Mouse (Mus musculus) CD4-positive, CD25-positive, alpha-beta regulatory T cell, adult 4 months (primary cell): Measurements from ENCODE around the gene Tldc1. TPM values are rescaled to one million over a fixed set of nuclear protein-coding genes. Genes with fewer than 3 reads are reported as not detected.

Experiments used
- ATAC-seq: one replicate; pipeline ENCODE4 v1.8.0; 2017
- polyA plus RNA-seq, 2 experiments: library from polyadenylated mRNA; unstranded; fragments of 100-300 nt; shearing (Covaris generic); gene quantifications; one replicate each; pipeline ENCODE4 v1.2.1; 2017

Tldc1 gene
- polyA plus RNA-seq, 2 experiments from 2014 or later: 6.5 to 14.3 TPM

GRCm38 (mm10) chr8:119798965-119799264 is 20.7 kb upstream of the Tldc1 start:
- no peak for ATAC-seq

DNA sequence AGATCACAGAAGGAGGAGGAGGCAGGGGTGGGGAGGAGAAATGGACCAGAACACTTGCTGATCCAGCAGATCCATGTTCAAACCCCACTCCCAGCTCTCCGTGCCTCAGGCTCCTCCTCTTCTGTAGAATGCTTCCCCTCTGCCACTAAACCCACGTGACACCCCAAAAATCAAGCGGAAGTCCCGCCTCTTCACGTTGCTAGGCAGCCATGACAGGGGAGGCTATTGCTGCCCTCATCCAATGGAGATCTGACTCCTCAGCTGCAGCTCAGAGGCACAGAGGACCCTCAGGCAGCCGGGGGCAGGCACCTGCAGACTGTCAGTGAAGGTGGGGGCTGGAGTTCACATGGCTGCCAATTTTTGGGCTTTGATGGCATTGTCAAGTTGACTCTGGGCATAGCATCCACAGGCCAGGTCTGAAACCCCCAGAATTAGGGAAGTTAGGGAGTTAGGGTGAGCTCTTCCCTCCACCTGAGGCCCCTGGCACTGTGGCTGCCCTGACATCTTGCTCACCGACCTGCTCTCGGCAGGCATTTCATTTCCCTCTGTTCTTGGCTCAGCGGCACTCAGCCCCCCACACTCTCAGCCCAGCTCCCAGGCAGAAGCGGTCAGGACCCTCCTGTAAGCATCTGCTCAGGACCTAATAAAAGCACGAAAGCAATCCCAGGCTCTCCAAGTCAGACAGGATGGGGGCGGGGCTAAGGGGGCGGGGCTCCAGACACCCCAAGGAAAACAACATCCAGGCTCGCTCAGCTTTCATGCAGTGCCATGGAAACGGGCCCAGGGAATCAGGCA is 20.2 kb upstream of the Tldc1 start:
- peak; percentile 81 for ATAC-seq

DNA sequence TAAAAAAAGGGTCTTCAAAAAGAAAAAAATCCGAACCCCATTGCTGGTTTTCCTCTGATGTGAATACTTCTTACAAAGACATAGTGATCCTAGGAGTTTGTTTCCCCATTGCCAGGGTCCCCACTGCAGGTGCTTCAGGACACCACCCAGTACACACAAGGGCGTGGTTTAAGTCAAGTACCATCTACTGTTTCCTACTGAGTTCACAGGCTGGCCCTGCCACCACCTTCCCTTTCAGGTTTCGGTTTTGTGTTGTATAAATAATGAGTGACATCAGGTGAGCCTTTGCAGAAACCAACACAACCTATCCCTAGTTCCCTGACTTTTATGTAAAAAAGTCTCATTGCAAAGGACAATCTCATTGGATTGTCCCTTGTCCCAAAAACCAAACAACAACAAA is 17.4 kb upstream of the Tldc1 start:
- peak; percentile 33 for ATAC-seq

DNA sequence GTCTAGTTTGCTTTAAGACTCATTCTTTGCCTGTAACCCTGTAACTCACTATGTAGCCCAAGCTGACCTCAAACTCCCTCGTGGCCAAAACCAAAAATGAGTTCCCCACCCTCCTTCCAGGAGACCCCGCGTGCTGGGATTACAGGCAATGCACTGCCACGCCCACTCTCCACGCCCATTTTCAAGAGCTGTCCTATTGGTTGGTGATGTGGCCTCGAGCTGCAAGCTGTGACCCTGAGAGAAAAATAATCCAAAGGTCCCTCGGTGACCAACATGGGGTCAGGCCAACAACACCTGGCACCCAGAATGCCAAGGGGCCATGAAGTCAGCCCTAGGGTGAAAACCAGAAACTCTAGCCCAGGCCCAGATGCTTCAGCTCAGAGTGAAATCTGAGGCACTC is 16.5 kb upstream of the Tldc1 start:
- ATAC-seq: no peak

- no peak for ATAC-seq
Observed at GRCm38 (mm10) chr8:119791804-119792704, 13.8 kb upstream of the Tldc1 start.

GRCm38 (mm10) chr8:119789581-119789980 is 11.4 kb upstream of the Tldc1 start:
- ATAC-seq: peak; percentile 31

DNA sequence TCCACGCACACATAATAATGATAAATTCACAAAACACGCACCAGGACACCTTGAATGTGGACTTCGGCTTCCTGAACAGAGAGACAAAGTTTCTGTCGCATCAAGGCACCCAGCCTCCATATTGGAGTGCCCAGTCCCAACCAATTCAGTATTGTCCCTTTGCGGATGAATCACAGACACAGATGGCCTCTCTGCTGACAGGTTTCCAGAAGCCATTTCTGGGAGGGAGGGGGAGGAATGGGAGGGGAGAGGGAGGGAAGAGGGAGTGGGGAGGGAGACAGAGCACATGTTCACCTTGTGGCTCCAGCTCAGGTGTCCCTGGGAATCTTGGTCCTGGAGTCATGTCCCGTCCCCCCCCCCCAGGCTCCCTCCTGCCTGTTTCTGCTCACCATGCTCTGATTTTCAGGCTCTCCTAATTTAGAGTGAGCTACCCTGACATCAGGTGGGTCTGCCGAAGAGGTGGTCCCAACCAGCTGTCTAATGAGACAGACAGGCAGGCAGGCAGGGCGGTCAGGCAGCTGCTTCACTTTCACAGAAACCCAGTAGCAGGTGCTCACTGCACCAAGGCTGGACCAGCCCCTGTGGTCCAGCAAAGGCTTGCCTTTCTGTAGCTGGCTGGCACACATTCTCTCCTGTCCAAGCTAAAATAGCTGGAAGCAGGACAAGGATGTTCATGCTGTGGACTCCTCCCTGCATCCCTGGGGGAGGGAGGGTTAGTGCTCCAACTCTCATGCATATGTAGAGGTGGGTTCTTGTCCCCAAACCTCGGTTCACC is 10.6 kb upstream of the Tldc1 start:
- no peak for ATAC-seq

DNA sequence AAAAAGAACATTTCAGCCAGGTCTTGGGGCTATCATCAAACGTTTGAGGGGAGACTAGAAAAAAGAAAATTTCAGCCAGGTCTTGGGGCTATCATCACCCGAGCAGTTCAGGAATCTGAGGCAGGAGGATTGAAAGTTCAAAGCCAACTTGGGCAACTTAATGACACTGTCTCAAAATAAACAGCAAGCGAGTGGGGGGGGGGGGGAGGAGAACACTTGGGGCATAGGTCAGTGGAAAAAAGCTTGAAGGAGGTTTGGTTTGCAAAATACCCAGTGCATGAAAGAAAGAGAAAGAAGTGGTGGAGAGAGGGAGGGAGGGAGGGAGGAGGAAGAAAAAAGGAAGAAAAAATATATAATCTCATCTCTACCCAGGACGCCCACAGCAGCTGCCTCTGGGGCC is 9.1 kb upstream of the Tldc1 start:
- ATAC-seq: no peak

DNA sequence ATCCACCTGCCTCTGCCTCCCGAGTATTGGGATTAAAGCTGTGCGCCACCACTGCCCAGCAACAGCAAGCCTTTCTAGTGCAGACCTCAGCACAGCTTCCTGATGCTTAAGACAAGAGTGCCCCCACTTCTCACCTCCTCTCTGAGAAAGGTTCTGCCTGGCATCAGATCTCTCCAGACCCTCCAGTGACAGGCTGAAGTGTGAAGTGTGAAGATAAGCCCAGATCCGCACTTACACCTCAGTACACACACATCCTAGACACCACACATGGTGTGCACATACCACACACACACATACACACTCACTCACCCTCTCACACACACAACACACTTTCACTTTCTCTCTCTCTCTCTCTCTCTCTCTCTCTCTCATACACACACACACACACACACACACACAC is 8.7 kb upstream of the Tldc1 start:
- peak; percentile 41 for ATAC-seq

GRCm38 (mm10) chr8:119785764-119786405 is 7.7 kb upstream of the Tldc1 start:
- no peak for ATAC-seq

- no peak for ATAC-seq
Observed at GRCm38 (mm10) chr8:119784676-119785075, 6.5 kb upstream of the Tldc1 start.

DNA sequence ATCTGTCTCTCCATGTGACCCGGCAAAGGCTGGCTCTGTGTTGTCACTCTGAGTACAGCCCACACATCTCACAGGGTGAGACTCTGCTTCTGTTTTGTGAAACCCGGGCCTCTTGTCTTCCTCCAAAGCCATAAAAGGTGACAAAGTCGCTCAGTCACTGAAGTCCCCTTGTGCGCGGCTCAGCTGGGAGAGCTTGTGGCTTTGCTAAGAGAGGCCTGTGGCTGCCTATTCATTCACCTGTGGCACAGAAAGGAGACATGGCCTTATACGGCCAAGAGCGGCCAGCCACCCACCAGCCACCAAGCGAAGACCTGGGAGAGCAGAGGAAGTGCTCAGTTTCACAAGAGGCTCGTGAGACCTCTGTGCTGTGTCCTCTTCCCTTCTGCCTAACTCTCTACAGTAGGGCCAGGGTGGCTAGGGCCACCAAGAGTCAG is 5.9 kb upstream of the Tldc1 start:
- peak; percentile 56 for ATAC-seq

GRCm38 (mm10) chr8:119783579-119783978 is 5.4 kb upstream of the Tldc1 start:
- ATAC-seq: peak; percentile 12

GRCm38 (mm10) chr8:119782715-119783114 is 4.5 kb upstream of the Tldc1 start:
- peak; percentile 19 for ATAC-seq

DNA sequence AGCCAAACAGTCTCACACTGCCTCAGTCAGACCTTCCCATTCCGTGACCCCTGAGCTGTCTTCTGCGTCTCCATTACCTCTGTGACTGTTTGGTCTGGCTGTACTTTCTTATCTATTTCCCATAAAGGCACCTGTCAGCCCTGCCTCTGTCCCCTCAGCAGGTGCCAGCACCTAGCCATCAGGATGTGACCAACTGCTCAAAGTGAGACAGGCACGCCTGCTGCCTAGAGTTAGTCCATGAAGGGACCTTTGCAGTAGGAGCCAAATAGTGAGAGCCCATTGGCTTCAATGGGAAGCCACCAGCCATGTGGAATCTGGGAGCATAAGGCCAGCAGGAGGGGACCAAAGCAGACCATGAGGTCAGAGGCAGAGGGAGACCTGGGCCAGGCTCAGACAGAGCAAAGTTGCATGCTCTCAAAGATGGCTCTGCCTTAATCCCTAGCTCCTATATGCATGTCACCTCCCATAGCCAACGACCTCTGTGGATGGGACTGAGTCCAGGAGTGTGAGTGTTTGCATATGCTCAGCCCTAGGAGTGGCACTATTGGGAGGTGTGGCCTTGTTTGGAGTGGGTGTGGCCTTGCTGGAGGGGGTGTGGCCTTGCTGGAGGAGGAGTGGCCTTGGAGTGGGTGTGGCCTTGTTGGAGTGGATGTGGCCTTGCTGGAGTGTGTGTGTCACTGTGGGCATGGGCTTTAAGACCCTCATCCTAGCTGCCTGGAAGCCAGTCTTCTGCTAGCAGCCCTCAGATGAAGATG is 3.0 kb upstream of the Tldc1 start:
- no peak for ATAC-seq

- no peak for ATAC-seq
Observed at GRCm38 (mm10) chr8:119780402-119781049, 2.3 kb upstream of the Tldc1 start.

DNA sequence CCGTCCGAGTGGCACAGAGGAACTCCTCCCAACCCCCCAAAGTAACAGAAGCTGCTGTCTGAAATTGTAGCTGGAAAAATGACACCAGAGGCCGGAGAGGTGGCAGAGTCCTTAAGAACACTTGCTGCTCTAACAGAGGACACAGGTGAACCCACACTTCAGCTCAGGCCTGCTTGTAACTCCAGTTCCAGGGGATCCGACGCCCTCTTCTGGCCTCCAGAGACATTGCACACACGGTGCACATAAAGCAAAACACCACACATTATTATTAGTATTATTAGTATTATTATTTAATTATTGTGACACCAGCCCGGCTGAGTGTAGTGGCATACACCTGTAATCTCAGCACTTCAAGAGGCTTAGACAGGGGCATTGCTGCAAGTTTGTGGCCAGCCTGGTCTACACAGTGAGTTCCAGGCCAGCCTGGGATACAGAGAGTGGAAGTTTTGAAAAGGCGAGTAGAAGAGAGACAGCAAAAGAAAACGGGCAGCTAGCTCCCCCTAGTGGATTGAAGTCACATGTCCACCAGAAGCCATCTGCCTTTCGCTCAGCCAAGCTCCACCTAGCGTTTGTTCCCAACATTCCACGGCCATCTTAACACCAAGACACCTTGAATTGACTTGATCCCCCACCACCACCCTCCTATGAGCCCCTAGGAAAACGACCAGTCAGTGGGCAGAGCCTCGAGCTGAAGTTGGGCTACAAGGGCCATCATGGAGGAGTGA is 959 bp upstream of the Tldc1 start:
- ATAC-seq: peak; percentile 25

DNA sequence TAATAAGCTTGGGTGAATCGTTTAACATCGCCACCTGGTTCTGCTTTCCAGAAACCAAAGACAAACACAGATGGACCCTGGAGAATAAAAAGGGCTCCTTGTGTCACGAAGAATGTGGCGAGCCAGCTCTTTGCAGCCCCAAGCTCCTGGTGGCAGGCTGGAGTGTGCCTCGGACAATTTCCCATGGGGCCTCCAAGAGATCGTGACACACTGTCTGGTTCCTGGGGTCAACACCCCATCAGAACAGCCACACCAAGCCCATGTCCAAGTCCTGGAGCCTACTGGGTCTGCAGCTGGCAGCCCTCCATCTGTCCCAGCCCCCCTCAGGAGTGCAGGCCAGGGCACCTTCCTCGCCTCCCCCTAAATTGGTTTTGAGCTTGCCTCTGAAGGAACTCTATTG is 451 bp downstream of the Tldc1 start:
- ATAC-seq: no peak

DNA sequence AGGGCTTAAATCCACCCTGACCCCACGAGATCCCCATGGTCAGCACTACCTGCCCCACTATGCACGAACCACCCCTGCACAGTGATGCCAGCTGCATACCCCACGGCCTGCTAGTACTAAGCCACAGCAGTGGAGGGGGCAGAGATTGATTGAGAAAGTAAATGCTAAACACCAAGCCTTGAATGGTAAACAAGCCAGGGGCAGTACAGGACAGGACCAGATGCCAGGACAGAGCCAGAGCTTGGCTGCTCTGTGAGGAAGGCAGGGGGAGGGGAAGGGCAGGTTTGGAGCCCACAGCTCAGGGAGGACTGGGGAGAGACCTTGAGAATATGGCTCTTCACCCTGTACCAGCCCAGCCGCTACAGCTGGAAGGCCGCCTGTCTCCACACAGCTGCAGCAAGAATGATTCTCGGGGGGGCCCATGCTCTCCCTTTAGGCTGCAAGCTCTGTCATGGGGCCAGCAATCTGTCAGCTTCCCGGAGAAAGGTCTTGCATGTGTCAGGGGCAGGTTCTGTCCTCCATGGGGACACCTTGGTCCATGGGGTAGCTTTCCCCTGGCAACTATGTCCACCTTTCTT is 1.5 kb downstream of the Tldc1 start:
- no peak for ATAC-seq

DNA sequence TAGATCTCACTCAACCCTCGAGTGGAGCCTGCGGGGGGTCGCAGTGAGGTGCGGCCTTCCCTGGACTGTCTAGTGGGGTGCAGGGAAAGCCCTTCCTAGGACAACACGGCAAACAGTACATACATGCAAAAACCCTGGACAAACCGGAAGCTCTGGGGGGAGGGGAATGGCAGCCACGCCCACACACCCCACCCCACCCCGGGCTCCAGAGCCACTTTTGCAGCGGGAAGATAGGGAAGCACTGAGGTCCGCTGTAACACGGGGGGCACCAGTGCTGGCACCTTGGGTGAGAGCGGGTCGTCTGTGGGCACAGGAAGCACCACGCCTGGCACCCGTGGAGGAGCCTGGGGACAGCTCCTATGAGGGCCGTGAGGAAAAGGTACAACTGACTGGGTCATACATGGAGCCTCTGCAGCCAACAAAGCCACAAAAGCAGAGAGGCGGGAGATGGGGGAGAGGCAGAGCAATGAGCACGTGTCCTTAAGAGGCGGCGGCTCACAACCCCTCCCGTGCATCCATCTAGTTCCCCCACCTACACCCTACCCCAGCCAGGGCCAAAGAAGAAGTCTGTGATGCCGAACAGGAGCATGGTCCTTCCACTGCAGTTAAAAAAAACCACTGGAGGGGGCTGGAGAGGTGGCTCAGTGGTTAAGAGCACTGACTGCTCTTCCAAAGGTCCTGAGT is 12.3 kb downstream of the Tldc1 start:
- ATAC-seq: no peak
